Mouse (Mus musculus) embryonic fibroblast, embryonic 13.5 days (primary cell): Measurements from ENCODE around the gene Ndst4.

Experiments
- CTCF ChIP-seq: IDR thresholded peaks from 2 replicates; pipeline ENCODE4 v1.5.1; 2011; ENCODE audit warnings: mild to moderate bottlenecking, control low read depth, low read length, moderate library complexity, borderline replicate concordance; ENCODE audit not compliant: insufficient read depth
- POLR2A ChIP-seq: IDR thresholded peaks from 2 replicates; pipeline ENCODE4 v1.6.1; 2011; ENCODE audit warnings: low read depth, mild to moderate bottlenecking, control low read depth, low read length, moderate library complexity

GRCm38 (mm10) chr3:125660884-125661532, 257.1 kb downstream of the Ndst4 start:
- TF ChIP-seq CTCF (no peak), POLR2A (no peak)
